Mouse (Mus musculus): ENCODE measurements around the gene Lpar1.

Lpar1 gene

DNA sequence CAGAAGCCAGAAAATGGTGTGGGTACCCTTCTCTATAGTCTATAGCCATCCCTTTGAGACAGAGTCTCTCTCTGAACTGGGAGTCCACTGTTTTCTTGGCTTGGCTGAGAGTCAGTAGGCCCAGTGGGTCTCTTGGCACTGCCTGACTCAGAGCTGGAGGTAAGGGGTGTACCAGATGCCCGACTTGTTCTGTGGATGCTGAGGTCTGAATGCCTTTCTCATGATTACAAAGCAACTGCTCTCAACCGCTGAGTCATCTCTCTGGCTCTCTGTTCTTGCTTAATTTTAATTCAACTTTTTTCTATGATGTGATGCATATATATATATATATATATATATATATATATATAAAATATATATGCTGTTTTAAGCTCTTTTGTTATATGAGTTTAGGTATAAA is 91.1 kb downstream of the Lpar1 start:
- DNase-seq (ENCODE audit: extremely low spot score, low spot score) = no peak

DNA sequence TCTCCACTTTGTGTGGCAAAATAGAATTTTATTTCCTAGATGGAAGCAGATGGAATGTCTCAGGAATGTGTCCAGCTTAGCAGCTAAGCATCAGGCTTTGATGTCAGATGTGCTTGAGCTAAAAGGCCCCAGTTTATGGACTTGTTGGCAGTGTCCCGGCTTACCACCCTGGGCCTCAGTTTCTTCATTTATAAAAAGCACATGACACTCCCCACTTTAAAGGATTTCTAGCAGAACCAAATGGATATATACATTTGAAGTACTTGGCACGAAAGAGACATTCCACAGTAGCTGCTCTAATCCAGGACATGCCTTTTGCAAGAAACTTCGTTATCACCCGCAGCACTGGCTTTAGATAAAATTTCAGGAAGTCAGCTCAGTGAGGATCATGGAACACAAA is 100.4 kb downstream of the Lpar1 start:
- no peak for DNase-seq (ENCODE audit: extremely low spot score, low spot score)

DNA sequence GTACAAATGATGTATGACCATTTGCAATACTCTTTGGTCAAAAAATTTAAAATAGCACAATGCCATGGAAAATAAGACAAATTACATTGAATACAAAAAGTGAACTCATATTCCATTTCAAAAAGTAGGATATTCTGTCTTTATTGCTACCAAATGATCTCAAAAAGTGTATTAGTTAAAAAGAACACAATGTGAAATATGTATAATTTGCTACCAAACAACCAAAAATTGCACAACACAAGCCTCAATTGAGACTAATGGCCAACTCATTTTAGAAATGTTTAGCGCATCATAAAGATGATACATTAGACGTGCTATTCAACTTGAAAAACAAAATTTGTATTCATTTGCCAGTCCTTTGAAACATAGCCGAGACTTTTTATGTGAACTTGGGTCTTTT is 104.9 kb downstream of the Lpar1 start:
- DNase-seq (ENCODE audit: extremely low spot score, low spot score) = no peak

DNA sequence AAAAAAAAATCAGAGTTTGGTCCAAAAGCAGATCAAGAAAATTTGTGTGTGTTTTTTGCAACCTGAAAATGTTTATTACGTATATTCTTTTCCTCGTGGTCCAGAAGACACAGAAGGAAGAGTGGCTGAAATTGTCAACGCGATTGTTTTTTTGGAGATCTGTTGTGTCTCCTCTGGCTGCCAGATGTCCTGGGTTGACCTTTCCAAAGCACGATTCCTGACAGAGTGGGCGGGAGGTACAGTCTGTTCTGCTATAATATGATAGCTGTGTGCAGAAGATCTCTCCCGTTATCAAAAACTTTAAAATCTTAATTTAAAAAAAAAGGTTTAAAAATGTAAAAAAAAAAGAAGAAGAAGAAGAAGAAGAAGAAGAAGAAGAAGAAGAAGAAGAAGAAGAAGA is 105.9 kb downstream of the Lpar1 start:
- DNase-seq (ENCODE audit: extremely low spot score, low spot score) = no peak

DNA sequence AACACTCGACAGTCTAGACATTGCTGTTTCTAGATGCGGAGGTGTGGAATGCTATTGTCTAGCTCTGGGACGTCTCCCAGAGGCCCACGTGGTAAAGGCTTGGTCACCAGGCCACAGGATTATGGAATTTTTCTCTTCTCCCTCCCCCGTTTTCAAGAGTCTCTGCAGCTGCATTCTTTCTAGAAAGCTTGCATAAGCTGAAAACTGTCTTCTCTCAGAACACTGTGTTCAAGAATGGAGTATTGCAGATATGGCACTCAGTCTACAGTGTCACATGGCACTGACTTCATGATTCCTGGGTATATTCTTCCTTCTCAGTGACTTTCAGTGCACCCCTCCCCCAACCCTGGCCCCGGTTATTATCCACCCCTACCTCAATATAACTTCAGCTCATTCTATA is 107.9 kb downstream of the Lpar1 start:
- DNase-seq (ENCODE audit: extremely low spot score, low spot score) = no peak

DNA sequence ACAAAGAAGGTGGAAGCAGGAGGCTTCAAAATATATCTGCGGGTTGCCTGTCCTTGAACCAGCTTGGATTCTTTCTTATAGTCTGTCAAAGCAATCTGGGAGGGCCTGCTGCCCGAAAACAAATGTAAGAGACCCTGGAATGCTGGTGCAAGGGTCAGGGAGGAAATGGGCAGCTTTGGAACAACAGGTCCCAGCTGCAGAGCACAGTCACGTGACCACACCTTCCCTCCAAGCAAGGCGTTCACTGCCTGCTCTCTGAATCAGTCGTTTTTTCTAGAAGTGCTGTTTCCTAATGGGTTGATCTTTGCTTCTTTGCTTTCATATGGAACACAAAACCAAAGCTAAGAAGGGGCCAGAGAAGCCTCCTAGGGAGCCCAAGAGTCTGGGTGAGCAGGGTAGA is 111.4 kb downstream of the Lpar1 start:
- no peak for DNase-seq (ENCODE audit: extremely low spot score, low spot score)

DNA sequence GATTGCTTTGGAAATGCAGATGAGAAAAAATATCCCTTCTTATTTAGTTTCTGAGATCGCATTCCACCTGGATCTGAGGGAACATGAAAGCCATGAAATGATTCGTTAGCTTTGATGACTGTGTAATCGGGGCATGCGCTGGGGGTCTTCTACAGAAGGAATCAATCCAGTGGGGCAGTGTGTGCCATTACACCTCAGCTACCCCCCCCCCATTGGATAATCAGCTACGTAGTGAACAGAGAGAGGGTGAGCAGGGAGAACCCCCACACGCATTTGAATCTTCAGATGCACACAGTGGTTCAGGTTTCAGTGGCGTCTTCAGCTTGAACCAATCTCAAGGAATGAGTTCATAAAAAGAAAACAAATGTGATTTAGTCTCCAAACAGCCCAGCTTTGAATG is 115.0 kb downstream of the Lpar1 start:
- no peak for DNase-seq (ENCODE audit: extremely low spot score, low spot score)

DNA sequence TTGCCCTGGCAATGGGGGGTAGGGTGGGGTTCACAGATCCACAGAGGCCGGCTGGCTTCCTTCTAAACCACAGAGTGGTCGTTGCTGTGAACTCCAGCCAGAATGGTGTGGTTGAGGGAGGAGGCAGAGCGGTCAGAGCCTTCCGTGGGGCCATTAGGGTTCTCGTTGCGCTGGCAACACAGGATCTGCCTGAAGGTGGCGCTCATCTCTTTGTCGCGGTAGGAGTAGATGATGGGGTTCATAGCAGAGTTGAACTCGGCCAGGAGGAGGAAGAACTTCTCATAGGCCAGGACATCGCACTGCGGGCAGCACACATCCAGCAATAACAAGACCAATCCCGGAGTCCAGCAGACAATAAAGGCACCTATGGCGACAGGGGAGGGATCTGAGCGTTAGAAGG is 116.4 kb downstream of the Lpar1 start:
- DNase-seq (ENCODE audit: extremely low spot score, low spot score) = no peak

DNA sequence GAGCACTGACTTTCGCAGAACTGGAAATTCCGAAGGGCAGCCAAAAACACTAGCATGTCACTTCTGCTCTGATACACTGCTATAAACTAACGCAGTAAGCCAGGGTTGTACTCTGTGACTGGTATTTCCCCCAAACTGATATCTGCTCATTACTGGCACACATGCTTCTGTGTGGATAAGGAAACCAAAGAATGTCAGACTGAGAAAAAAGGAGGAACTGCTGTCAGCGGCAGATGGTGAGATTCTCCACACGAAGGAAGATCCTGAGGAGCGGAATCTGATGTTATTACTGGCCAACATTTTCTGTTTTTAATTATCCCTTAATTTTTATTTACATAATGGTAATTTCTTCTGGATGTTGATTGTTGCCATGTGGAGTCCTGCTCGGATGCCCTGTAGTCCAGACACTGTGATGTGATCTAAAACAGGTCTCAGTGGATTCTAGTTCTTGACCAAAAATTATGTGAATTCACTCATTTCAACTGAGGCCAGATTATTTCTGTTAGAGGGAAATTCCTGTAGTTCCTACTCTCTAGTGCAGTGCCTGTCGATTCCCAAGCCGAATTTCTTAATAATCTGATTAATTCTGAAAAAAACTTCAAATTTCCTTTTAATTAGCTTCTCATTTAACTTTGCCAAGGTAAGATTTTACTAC is 130.3 kb downstream of the Lpar1 start:
- DNase-seq (ENCODE audit: extremely low spot score, low spot score) = no peak

DNA sequence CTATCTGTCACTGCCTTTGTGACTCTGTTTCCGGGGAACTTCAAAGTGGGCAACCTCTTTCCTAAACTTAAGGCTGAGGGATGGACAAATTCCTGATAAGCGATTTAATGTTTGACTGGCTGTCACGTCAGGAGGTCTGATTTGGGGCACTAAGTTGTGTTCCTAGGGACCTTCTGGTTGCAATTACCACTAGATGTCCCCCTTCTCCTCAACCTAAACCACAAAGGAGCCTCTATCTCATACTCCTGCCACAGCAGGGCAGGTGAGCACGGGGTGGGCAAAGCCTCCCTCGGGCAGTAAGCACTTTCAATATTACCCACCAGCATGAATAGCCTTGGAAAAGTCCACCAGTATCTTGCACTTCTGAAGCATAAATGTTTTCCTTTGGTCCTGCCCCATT is 134.5 kb downstream of the Lpar1 start:
- DNase-seq (ENCODE audit: extremely low spot score, low spot score) = no peak

DNA sequence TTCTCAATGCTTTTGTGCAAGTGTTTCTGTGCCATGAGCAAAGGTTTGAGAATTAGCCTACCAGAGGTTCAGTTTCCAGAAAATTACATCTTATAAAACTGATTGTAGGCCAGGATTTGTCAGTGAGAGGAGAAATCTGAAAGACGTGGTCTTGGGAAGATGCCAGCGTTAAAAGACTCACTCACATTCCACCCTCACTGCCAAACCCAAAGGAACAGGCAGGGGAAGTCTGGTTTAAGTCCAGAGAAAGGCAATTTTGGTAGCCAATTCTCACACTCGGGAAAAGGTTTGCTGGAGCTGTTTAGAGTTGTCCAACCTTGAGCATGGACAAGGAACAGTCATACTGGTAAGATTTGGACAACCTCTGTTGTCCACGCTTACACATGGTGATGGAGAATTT is 136.4 kb downstream of the Lpar1 start:
- DNase-seq (ENCODE audit: extremely low spot score, low spot score) = no peak

DNA sequence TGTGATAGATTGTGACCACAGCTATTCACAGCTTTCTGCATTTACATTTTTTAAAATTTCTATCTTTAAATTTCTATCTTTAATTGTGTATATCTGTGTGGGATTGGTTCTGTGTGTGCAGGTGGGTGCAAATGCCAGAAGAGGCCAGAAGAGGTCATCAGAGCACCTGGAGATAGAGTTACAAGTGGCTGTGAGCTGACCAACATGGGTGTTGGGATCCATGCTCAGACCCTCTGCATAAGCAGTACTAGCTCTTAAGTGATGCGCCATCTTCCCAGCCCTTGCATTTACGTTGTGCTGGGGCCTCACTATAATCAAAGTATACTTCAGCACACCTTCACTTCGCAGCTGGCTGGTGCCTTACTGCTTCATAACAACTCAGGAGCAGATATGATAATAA is 138.2 kb downstream of the Lpar1 start:
- no peak for DNase-seq (ENCODE audit: extremely low spot score, low spot score)

DNA sequence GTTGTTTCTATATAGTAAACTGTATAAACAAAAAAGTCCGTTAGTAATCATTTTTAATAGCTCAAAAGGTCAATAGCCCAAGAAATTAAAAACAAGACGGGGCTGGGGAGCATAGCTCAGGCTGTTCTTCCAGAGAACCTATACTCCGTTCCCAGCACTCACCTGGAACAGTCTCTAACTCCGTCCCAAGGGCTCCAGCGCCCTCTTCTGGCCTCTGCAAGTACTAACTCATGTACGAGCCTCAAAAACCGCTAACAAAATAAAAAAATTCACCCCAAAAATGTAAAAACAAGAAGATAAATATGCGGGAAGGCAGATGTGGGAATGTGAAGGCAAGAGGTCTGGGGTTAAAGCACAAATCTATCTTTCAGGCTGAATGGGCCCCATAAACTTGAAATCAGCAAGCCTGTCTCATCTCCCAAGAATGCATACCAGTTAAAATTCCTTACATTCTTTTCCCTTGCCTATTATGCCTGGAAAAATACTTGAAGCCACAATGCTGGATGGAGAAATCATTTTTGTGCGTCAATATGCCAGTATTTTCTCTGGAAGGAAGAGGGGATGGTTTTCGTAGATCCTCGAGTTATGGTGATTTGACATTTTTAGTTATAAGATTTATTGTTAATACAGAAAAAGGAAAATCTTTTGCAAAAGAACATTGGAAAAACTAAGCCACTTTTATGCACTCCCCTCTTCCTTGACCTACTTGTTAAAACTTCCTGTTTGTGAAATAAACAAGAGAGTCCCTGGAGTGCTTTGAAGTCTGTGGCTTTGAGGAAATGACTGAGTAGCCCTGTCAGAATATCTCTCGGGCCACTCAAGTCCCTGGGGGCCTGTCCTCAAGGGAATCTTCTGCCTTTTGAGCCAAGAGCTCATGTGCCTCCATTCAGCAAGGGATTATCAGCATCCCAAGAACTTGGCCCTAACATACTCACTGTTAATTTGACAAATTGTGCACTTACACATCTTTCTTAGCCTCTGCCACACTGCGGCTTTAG is 140.2 kb downstream of the Lpar1 start:
- DNase-seq (ENCODE audit: extremely low spot score, low spot score) = no peak

DNA sequence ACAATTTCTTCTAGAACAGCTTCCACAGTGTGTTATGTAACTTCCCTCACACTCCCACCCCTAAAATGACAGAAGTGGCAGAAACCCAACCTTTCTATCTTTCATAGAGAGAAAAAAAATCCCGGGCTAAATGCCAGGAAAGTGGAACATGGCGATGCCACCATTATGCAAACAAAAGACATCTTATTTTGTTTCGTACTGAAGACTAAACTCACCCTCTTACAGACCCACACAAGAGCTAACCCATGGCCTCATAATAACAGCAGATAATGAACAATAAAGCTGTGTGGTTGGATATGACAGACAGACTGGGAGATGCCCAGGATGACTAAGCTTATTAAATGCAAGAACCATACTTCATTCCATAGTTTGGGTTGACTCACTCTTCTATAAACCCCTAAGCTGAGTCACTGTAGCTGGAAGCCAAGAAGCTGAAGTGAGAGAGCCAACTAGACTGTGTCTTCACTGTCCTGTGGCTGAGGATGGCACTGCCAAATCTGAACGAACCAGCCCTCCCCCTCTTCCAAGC is 151.7 kb downstream of the Lpar1 start:
- DNase-seq (ENCODE audit: extremely low spot score, low spot score) = no peak

DNA sequence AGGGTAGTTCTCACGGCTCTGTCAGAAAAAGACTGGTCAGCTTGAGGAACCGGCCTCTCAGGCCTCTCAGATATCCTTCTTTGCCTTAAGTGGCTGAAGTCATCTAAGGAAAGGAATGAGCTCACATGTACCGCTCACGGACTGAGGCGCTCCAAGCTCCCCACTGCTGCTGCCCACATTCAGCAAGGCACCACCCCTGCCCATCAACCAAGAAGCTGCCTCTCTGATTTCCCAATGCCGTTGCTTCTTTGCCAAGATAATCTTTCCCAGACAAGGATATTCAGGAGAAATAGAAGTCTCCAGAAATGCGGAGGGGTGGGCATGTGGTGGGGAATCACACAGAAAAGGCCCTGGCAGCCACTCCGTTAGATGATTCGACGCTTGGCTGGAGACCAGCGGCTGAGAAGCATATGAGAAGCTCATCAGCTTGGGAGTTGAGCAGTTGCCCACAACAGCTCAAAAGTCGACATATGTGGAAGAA is 152.8 kb downstream of the Lpar1 start:
- no peak for DNase-seq (ENCODE audit: extremely low spot score, low spot score)
